Mouse (Mus musculus) megakaryocyte progenitor cell, adult 5-6 weeks (primary cell): Measurements from ENCODE around the gene Olfr622. TPM values are rescaled to one million over a fixed set of nuclear protein-coding genes. Genes with fewer than 3 reads are reported as not detected.
A peak's percentile ranks its signal among the peaks of the same experiment; 100 is the strongest.

ENCODE experiments used
- ATAC-seq: replicated peaks from 2 replicates; pipeline ENCODE4 v1.8.0; 2016; ENCODE audit warnings: mild to moderate bottlenecking, moderate TSS enrichment, inconsistent platforms; ENCODE audit not compliant: poor library complexity
- total RNA-seq, 2 experiments: library from RNA; stranded (forward) in 1 of 2; stranded (reverse) in 1 of 2; fragments of 157-497, 149-512 nt in 1 of 2; fragments of 200-1000 nt in 1 of 2; gene quantifications; 2 replicates each; pipeline versions ENCODE4 v1.2.3 to v1.2.4; 2015 to 2017

The Olfr622 gene
- total RNA-seq (2015) (not detected in 2 replicates), total RNA-seq (2017) (not detected in 2 replicates)

DNA sequence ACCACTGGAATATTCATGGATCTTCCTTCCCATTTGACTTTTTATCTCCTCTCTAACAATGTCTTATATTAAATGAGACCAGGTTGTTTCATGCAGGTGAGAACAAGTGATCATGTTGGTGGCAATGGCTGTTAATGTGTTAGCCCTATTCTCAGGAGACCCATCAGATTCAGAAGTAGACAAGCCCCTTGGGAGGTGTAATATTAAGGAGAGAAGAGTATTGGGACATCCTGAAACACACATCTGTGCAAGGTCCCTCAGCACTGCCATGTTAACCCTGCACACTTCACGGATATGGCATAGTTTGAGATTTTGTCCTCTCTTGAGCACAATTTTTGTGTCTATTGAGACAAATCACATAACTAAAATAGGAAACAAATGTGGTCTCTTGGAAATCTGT is at the start of gene Olfr622:
TSS of gene Olfr622 (minus strand) at position 101 of the 400 bp plus-strand sequence.
- ATAC-seq, result no peak

DNA sequence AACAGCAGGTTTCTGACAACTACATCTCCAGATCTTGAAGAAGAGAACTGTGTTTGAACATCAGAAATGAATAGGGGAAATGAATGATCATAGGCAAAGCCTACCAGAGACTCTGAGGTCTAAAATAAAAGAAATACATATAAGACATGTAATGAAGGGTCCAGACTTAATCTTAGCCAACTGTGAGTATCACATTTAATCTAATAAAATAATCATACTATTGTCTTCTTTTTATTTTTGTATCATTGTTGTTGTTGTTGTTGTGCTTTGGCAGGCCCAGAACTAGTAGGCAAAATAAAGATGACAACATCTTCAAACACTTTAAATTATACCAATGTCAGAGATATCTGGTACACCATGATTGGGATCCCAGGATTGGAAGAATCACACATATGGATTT is 39.9 kb upstream of the Olfr622 start, which contains the start of gene Olfr625-ps1:
TSS of gene Olfr625-ps1 (plus strand) at position 301 of the 400 bp plus-strand sequence.
- no peak for ATAC-seq

DNA sequence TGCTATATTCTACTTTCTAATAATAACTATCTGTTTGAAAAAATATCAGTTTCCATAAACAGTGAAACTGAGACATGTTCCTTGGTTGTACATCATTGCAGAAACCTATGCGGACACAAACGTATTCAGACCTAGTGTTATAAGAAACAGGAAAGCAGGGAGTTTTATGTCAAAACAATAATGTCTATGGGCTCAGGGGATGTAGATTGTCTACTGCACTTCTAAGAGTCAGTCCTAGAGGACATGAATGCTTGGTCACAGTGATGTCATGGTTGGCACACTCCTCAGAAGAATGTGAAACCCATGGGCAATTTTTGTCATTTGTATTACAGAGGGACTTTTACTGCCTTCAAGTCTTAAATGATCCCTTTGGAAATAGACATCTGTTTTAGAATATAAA is 28.6 kb upstream of the Olfr622 start, which contains the start of gene Olfr624:
TSS of gene Olfr624 (minus strand) at position 101 of the 400 bp plus-strand sequence.
- ATAC-seq, result no peak

DNA sequence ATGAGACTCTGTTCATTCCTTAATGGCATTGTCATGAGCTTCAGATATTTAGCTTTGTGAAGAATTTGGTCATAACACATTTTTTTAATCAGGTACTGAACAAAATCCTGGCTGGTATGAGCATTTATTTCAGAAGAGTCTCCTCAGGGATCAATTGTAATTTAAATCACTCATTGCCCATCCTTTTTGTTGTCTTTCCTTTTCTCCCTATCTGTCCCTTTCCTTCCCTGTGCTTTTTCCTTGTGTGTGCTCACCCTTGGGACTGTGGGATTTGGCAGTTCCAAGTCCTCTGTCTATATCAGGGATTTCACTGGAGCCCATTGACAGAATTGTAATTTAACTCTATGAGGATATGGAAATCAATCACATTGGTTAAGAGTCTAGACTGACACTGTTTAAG is 21.1 kb upstream of the Olfr622 start, which contains the start of gene Olfr623:
TSS of gene Olfr623 (minus strand) at position 101 of the 400 bp plus-strand sequence.
- ATAC-seq, result no peak

DNA sequence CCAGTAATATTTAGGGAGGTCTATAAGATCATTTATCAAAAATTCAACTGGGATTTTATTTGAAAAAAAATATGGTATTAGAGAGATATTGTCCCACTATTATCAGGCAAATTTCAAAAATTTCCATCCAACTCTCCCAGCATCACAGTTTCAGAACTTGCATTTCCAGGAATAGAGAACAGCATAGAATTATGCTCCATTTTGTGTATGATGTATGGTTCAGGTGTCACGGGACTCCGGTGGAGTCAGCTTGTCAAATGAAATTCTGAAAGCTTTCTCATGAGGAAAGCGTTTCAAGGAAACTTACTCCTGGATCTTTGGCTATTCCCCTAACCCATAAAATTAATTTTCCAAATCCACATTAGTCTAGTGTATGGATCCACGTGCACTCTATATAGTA is 1.6 kb upstream of the Olfr622 start:
- ATAC-seq, result no peak

DNA sequence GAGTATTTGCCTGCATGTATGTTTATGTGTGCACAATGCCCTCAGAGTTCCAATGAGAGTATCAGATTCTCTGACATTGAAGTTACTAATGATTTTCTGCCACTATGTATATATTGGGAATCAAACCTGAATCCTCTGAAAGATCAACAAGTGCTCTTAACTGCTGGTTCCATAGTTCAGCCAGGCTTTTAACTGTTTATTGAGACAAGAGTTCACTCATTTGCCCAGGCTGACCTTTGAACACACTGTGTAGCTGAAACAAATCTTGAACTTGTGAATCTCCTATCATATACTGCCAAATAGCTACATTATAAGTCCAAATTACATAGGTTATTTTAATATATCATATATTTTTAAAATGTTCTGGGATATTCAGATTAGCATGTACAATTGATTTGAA is 5.7 kb downstream of the Olfr622 start:
- ATAC-seq, result no peak

DNA sequence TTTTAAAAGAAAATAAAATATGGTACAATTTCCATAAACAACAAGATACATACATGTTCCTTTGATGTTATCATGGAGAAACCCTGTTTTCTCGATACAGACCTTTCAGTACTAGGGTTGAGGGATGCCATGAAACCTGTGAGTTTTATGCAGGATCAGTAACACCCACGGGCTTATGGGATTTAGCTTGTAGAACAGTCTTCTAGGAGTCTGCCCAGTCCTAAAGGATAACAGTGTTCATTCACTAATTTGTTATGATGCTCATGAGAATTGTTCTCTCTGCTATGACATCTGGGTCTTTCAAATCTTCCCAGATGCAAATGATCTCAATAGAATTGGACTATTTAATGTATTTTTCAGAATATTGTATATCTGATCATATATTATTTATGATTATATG is 30.1 kb downstream of the Olfr622 start, which contains the start of gene Olfr620:
TSS of gene Olfr620 (minus strand) at position 101 of the 400 bp plus-strand sequence.
- no peak for ATAC-seq

DNA sequence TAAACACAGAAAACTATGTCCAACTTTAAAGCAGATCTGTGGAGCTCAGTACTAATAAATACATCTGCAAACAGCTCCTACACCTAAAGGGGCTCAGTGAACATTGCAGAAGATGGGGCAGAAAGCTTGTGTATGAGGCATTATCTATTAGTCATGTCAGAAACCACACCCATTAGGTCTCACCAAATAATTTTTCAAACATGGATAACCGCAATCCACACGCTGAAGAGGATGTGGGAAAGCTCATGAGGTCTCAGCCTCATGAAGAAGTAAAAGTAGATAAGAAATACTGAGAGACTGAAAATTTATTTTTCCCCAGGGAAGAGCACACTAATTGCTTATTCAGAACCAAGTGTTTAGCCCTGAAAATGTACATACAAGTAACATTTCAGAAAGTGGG is 35.1 kb downstream of the Olfr622 start:
- ATAC-seq, result peak; percentile 50; the same call in 1 of the 2 replicates

DNA sequence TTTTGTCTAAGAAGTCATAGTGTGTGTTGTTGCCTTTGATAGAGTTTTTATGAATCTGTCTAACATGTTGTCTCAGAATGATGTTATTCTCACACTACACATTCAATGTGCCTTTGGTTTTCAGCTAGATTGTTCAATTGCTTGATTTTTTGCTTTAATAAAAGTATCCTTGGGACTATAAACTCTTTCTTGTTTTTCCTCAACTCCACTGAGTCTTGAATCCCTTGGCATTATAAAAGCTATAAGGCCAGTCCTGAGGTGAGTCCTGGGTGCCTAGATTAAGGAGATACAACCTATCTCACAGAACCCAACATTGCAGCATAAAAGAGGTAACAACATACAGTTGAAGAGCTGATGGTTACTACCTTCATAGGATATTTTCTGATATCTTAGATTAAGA is 42.2 kb downstream of the Olfr622 start, which contains the start of gene Olfr619:
TSS of gene Olfr619 (plus strand) at position 301 of the 400 bp plus-strand sequence.
- ATAC-seq, result no peak

DNA sequence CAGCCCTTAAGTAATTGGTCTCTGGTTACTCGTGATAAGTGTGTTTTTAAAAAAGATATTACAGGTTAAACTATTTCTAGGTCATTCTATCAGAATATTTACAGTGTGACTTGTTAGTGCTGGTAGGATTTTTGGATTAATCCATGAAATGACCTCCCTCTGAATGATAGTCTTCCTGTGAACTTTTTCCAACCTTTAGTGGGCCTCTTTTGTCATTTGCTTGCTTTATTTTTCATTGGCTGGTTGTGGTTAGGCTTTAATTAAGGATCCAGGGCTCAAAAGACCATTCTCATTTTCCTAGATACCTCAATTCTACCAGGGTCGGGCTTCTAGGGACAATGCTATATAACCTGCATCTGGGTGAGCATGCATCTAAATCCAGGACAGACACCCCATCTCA is 52.7 kb downstream of the Olfr622 start, which contains the start of gene Olfr618:
TSS of gene Olfr618 (plus strand) at position 301 of the 400 bp plus-strand sequence.
- no peak for ATAC-seq

Other genes starting within 250 kb of the Olfr622 start
Only the 30 nearest of the 32 such genes appear.
- gene Olfr605, start 197.3 kb downstream of the Olfr622 start, total RNA-seq (2015), result not detected in 2 replicates
- not detected in 2 replicates for gene Olfr605, start 197.3 kb downstream of the Olfr622 start, total RNA-seq (2017)
- gene Olfr606, start 193.7 kb downstream of the Olfr622 start, total RNA-seq (2015), result not detected in 2 replicates
- not detected in 2 replicates for gene Olfr606, start 193.7 kb downstream of the Olfr622 start, total RNA-seq (2017)
- gene Olfr607, start 178.6 kb downstream of the Olfr622 start, total RNA-seq (2015), result not detected in 2 replicates
- not detected in 2 replicates for gene Olfr607, start 178.6 kb downstream of the Olfr622 start, total RNA-seq (2017)
- not detected in 2 replicates for gene Olfr608, start 172.8 kb downstream of the Olfr622 start, total RNA-seq (2015)
- gene Olfr608, start 172.8 kb downstream of the Olfr622 start, total RNA-seq (2017), result not detected in 2 replicates
- gene Olfr609, start 144.6 kb downstream of the Olfr622 start, total RNA-seq (2015), result not detected in 2 replicates
- not detected in 2 replicates for gene Olfr609, start 144.6 kb downstream of the Olfr622 start, total RNA-seq (2017)
- not detected in 2 replicates for gene Olfr610, start 130.6 kb downstream of the Olfr622 start, total RNA-seq (2015)
- gene Olfr610, start 130.6 kb downstream of the Olfr622 start, total RNA-seq (2017), result not detected in 2 replicates
- not detected in 2 replicates for gene Olfr611, start 121.9 kb downstream of the Olfr622 start, total RNA-seq (2015)
- not detected in 2 replicates for gene Olfr611, start 121.9 kb downstream of the Olfr622 start, total RNA-seq (2017)
- gene Olfr612, start 100.0 kb downstream of the Olfr622 start, total RNA-seq (2015), result not detected in 2 replicates
- not detected in 2 replicates for gene Olfr612, start 100.0 kb downstream of the Olfr622 start, total RNA-seq (2017)
- gene Olfr613, start 94.6 kb downstream of the Olfr622 start, total RNA-seq (2015), result not detected in 2 replicates
- gene Olfr613, start 94.6 kb downstream of the Olfr622 start, total RNA-seq (2017), result not detected in 2 replicates
- not detected in 2 replicates for gene Olfr615, start 86.6 kb downstream of the Olfr622 start, total RNA-seq (2015)
- not detected in 2 replicates for gene Olfr615, start 86.6 kb downstream of the Olfr622 start, total RNA-seq (2017)
- not detected in 2 replicates for gene Olfr616, start 73.6 kb downstream of the Olfr622 start, total RNA-seq (2015)
- not detected in 2 replicates for gene Olfr616, start 73.6 kb downstream of the Olfr622 start, total RNA-seq (2017)
- gene Olfr617, start 69.6 kb downstream of the Olfr622 start, total RNA-seq (2015), result not detected in 2 replicates
- not detected in 2 replicates for gene Olfr617, start 69.6 kb downstream of the Olfr622 start, total RNA-seq (2017)
- gene Olfr618, start 52.6 kb downstream of the Olfr622 start, total RNA-seq (2015), result not detected in 2 replicates
- not detected in 2 replicates for gene Olfr618, start 52.6 kb downstream of the Olfr622 start, total RNA-seq (2017)
- gene Olfr619, start 42.1 kb downstream of the Olfr622 start, total RNA-seq (2015), result not detected in 2 replicates
- not detected in 2 replicates for gene Olfr619, start 42.1 kb downstream of the Olfr622 start, total RNA-seq (2017)
- not detected in 2 replicates for gene Olfr620, start 30.2 kb downstream of the Olfr622 start, total RNA-seq (2015)
- not detected in 2 replicates for gene Olfr620, start 30.2 kb downstream of the Olfr622 start, total RNA-seq (2017)
- not detected in 2 replicates for gene Olfr623, start 21.0 kb upstream of the Olfr622 start, total RNA-seq (2015)
- gene Olfr623, start 21.0 kb upstream of the Olfr622 start, total RNA-seq (2017), result not detected in 2 replicates
- gene Olfr624, start 28.5 kb upstream of the Olfr622 start, total RNA-seq (2015), result 0.02 TPM in 1 of 2 replicates, not detected in the other
- gene Olfr624, start 28.5 kb upstream of the Olfr622 start, total RNA-seq (2017), result 0.12 TPM in 1 of 2 replicates, not detected in the other
- not detected in 2 replicates for gene Olfr625-ps1, start 40.0 kb upstream of the Olfr622 start, total RNA-seq (2015)
- not detected in 2 replicates for gene Olfr625-ps1, start 40.0 kb upstream of the Olfr622 start, total RNA-seq (2017)
- gene Olfr243, start 72.0 kb upstream of the Olfr622 start, total RNA-seq (2015), result not detected in 2 replicates
- not detected in 2 replicates for gene Olfr243, start 72.0 kb upstream of the Olfr622 start, total RNA-seq (2017)
- not detected in 2 replicates for gene Olfr628, start 87.7 kb upstream of the Olfr622 start, total RNA-seq (2015)
- not detected in 2 replicates for gene Olfr628, start 87.7 kb upstream of the Olfr622 start, total RNA-seq (2017)
- gene Olfr629, start 102.2 kb upstream of the Olfr622 start, total RNA-seq (2015), result not detected in 2 replicates
- not detected in 2 replicates for gene Olfr629, start 102.2 kb upstream of the Olfr622 start, total RNA-seq (2017)
- gene Olfr630, start 114.6 kb upstream of the Olfr622 start, total RNA-seq (2015), result not detected in 2 replicates
- not detected in 2 replicates for gene Olfr630, start 114.6 kb upstream of the Olfr622 start, total RNA-seq (2017)
- not detected in 2 replicates for gene Olfr69, start 128.9 kb upstream of the Olfr622 start, total RNA-seq (2015)
- not detected in 2 replicates for gene Olfr69, start 128.9 kb upstream of the Olfr622 start, total RNA-seq (2017)
- gene Olfr68, start 137.0 kb upstream of the Olfr622 start, total RNA-seq (2015), result not detected in 2 replicates
- not detected in 2 replicates for gene Olfr68, start 137.0 kb upstream of the Olfr622 start, total RNA-seq (2017)
- gene Olfr67, start 149.1 kb upstream of the Olfr622 start, total RNA-seq (2015), result not detected in 2 replicates
- not detected in 2 replicates for gene Olfr67, start 149.1 kb upstream of the Olfr622 start, total RNA-seq (2017)
- gene Hbb-bt, start 171.3 kb upstream of the Olfr622 start, total RNA-seq (2015), result 16.9 and 36.5 TPM in 2 replicates
- gene Hbb-bt, start 171.3 kb upstream of the Olfr622 start, total RNA-seq (2017), result 0.71 and 3.5 TPM in 2 replicates
- 25.1 and 66.9 TPM in 2 replicates for gene Hbb-bs, start 185.4 kb upstream of the Olfr622 start, total RNA-seq (2015)
- gene Hbb-bs, start 185.4 kb upstream of the Olfr622 start, total RNA-seq (2017), result 7.5 and 24.0 TPM in 2 replicates
- not detected in 2 replicates for gene Hbb-bh2, start 197.8 kb upstream of the Olfr622 start, total RNA-seq (2015)
- not detected in 2 replicates for gene Hbb-bh2, start 197.8 kb upstream of the Olfr622 start, total RNA-seq (2017)
- gene Hbb-bh1, start 200.5 kb upstream of the Olfr622 start, total RNA-seq (2015), result not detected in 2 replicates
- gene Hbb-bh1, start 200.5 kb upstream of the Olfr622 start, total RNA-seq (2017), result not detected in 2 replicates
- gene Hbb-y, start 210.5 kb upstream of the Olfr622 start, total RNA-seq (2015), result not detected in 2 replicates
- not detected in 2 replicates for gene Hbb-y, start 210.5 kb upstream of the Olfr622 start, total RNA-seq (2017)